Mouse (Mus musculus) embryonic facial prominence, embryonic 10.5 days (tissue): ENCODE data around the gene Pip5k1c. TPM values are rescaled to one million over a fixed set of nuclear protein-coding genes. Genes with fewer than 3 reads are reported as not detected.

Experiments
- DNase-seq: peaks from one replicate; pipeline ENCODE4 v3.0.0-alpha.2; 2017; ENCODE audit warnings: low spot score
- H3K27ac ChIP-seq: fragments of 300-500 bp; sonication (generic); replicated peaks from 2 replicates; pipeline ENCODE4 v1.5.1; 2016; ENCODE audit warnings: mild to moderate bottlenecking
- H3K27me3 ChIP-seq: fragments of 300-500 bp; sonication (generic); replicated peaks from 2 replicates; pipeline ENCODE4 v1.6.1; 2016; ENCODE audit warnings: low read depth, mild to moderate bottlenecking; ENCODE audit not compliant: poor library complexity, severe bottlenecking
- H3K36me3 ChIP-seq: fragments of 300-500 bp; sonication (generic); replicated peaks from 2 replicates; pipeline ENCODE4 v1.6.1; 2016; ENCODE audit warnings: mild to moderate bottlenecking, moderate library complexity
- H3K4me1 ChIP-seq: fragments of 300-500 bp; sonication (generic); 2 replicates; pipeline ENCODE4 v1.6.1; 2016
- H3K4me3 ChIP-seq: fragments of 300-500 bp; sonication (generic); 2 replicates; pipeline ENCODE4 v1.5.1; 2016; ENCODE audit warnings: mild to moderate bottlenecking, moderate library complexity
- H3K9me3 ChIP-seq: fragments of 300-500 bp; sonication (generic); 2 replicates; pipeline ENCODE4 v1.6.1; 2016; ENCODE audit warnings: mild to moderate bottlenecking
- WGBS: fragments of 180-500 bp; shearing (Covaris S2); methylation state at CpG from one replicate; pipeline ENCODE4 v1.1.7; 2016; 5-methylcytosine and 5-hydroxymethylcytosine counted together
- microRNA-seq: library from miRNA; unstranded; fragments of <30 nt; microRNA quantifications from one replicate; pipeline ENCODE4, GENCODE M21; 2017
- polyA plus RNA-seq: library from polyadenylated mRNA; unstranded; fragments of >200 nt; fragmentation: Nextera tagmentation; extraction: Ambion mirVana; gene quantifications from 2 replicates; pipeline ENCODE4 v1.2.1, GENCODE M21; 2016

The Pip5k1c gene
- polyA plus RNA-seq, 1 experiment from 2014 or later: 72.2 TPM

GRCm38 (mm10) chr10:81363436-81364346 lies 70.9 kb downstream of the Pip5k1c start:
- Histone ChIP-seq H3K4me3 (peak overlapping the region; percentile 54), H3K27me3 (peaks cover 57% of the 10 kb centered on the region), H3K9me3 (no peaks in the 10 kb centered on the region), H3K36me3 (peaks cover 60% of the 10 kb centered on the region), H3K4me1 (peaks cover 85% of the 10 kb centered on the region), H3K27ac (peak overlapping the region; percentile 66)
- 8% methylated on average over 54 of the region's 54 CpGs for WGBS
- no peak for DNase-seq

GRCm38 (mm10) chr10:81364666-81365065 lies 71.9 kb downstream of the Pip5k1c start:
- Histone ChIP-seq H3K4me3 (peak overlapping the region; percentile 54), H3K27me3 (peaks cover 48% of the 10 kb centered on the region), H3K27ac (no peak overlapping the region)

GRCm38 (mm10) chr10:81365073-81365472 lies 72.3 kb downstream of the Pip5k1c start:
- H3K36me3 ChIP-seq: peaks cover 72% of the 10 kb centered on the region
- 43% methylated on average over 4 of the region's 4 CpGs for WGBS
- peak overlapping the region; percentile 54 for H3K4me3 ChIP-seq
- H3K27me3 ChIP-seq: peaks cover 44% of the 10 kb centered on the region
- no peaks in the 10 kb centered on the region for H3K9me3 ChIP-seq
- peaks cover 71% of the 10 kb centered on the region for H3K4me1 ChIP-seq
- H3K27ac ChIP-seq: peak overlapping the region; percentile 26; the same call in 1 of the 2 replicates
- no peak for DNase-seq

More at GRCm38 (mm10) chr10:81364666-81365065, 71.9 kb downstream of the Pip5k1c start:
- no peak for DNase-seq
- Histone ChIP-seq H3K36me3 (peaks cover 70% of the 10 kb centered on the region), H3K4me1 (peaks cover 76% of the 10 kb centered on the region), H3K9me3 (no peaks in the 10 kb centered on the region)
- WGBS: 13% methylated on average over 28 of the region's 28 CpGs

- Histone ChIP-seq H3K27me3 (peaks cover 44% of the 10 kb centered on the region), H3K36me3 (peaks cover 75% of the 10 kb centered on the region), H3K4me1 (peaks cover 63% of the 10 kb centered on the region), H3K4me3 (peak within 1 kb of the TSS; percentile 54), H3K9me3 (no peaks in the 10 kb centered on the region), H3K27ac (peak within 1 kb of the TSS; percentile 26; the same call in 1 of the 2 replicates)
- peak; percentile 62 for DNase-seq
- 23% methylated on average over 12 of the region's 12 CpGs for WGBS
Observed at GRCm38 (mm10) chr10:81365672-81366476, 73.1 kb downstream of the Pip5k1c start, which contains the start of gene 4930404N11Rik. TSS of gene 4930404N11Rik (minus strand) at chr10:81365816.

- H3K9me3 ChIP-seq: no peaks in the 10 kb centered on the region
- H3K27me3 ChIP-seq: peaks cover 43% of the 10 kb centered on the region
- H3K36me3 ChIP-seq: peaks cover 76% of the 10 kb centered on the region
- H3K27ac ChIP-seq: no peak overlapping the region
- H3K4me3 ChIP-seq: no peak overlapping the region
- DNase-seq: no peak
- peaks cover 56% of the 10 kb centered on the region for H3K4me1 ChIP-seq
- WGBS: 82% methylated on average over 6 of the region's 6 CpGs
Observed at GRCm38 (mm10) chr10:81366477-81367206, 73.9 kb downstream of the Pip5k1c start.

- H3K4me3 ChIP-seq: no peak overlapping the region
- DNase-seq: no peak
- no peaks in the 10 kb centered on the region for H3K9me3 ChIP-seq
- 89% methylated on average over 6 of the region's 6 CpGs for WGBS
- peaks cover 51% of the 10 kb centered on the region for H3K4me1 ChIP-seq
- H3K27me3 ChIP-seq: peaks cover 38% of the 10 kb centered on the region
- H3K36me3 ChIP-seq: peaks cover 77% of the 10 kb centered on the region
- H3K27ac ChIP-seq: no peak overlapping the region
Observed at GRCm38 (mm10) chr10:81367207-81367495, 74.4 kb downstream of the Pip5k1c start.

Small RNA genes lying within 50 kb of the gene (microRNA-seq; reads per million reads assigned to microRNA genes)
- gene Mir3057: 11.9 reads per million, percentile 22 among the genes with 10 or more reads in this experiment

Other genes starting within 250 kb of the Pip5k1c start
- gene Sgta, start 232.8 kb upstream of the Pip5k1c start, polyA plus RNA-seq: 289 and 290 TPM in 2 replicates
- 102 and 109 TPM in 2 replicates for gene Thop1, start 222.9 kb upstream of the Pip5k1c start, polyA plus RNA-seq
- gene Creb3l3, start 194.1 kb upstream of the Pip5k1c start, polyA plus RNA-seq: 0.60 TPM in 1 of 2 replicates, not detected in the other
- gene Map2k2, start 187.0 kb upstream of the Pip5k1c start, polyA plus RNA-seq: 222 and 225 TPM in 2 replicates
- 10.4 and 11.7 TPM in 2 replicates for gene Zbtb7a, start 157.7 kb upstream of the Pip5k1c start, polyA plus RNA-seq
- gene Pias4, start 125.0 kb upstream of the Pip5k1c start, polyA plus RNA-seq: 62.2 and 66.3 TPM in 2 replicates
- gene Eef2, start 116.3 kb upstream of the Pip5k1c start, polyA plus RNA-seq: 564 and 572 TPM in 2 replicates
- gene Dapk3, start 110.0 kb upstream of the Pip5k1c start, polyA plus RNA-seq: 51.5 and 53.2 TPM in 2 replicates
- gene 4930442H23Rik, start 109.1 kb upstream of the Pip5k1c start, polyA plus RNA-seq: not detected in 2 replicates
- gene Nmrk2, start 90.9 kb upstream of the Pip5k1c start, polyA plus RNA-seq: not detected in 2 replicates
- 2.5 and 3.6 TPM in 2 replicates for gene Atcay, start 62.1 kb upstream of the Pip5k1c start, polyA plus RNA-seq
- gene Zfr2, start 59.8 kb upstream of the Pip5k1c start, polyA plus RNA-seq: 3.5 and 4.6 TPM in 2 replicates
- gene Matk, start 40.0 kb upstream of the Pip5k1c start, polyA plus RNA-seq: 3.6 and 3.7 TPM in 2 replicates
- 223 and 237 TPM in 2 replicates for gene Mrpl54, start 26.0 kb upstream of the Pip5k1c start, polyA plus RNA-seq
- gene Apba3, start 26.0 kb upstream of the Pip5k1c start, polyA plus RNA-seq: 57.2 and 57.5 TPM in 2 replicates
- gene Tjp3, start 1.4 kb upstream of the Pip5k1c start, polyA plus RNA-seq: 8.9 and 9.0 TPM in 2 replicates
- gene Cactin, start 28.1 kb downstream of the Pip5k1c start, polyA plus RNA-seq: 52.3 and 54.3 TPM in 2 replicates
- gene Tbxa2r, start 35.8 kb downstream of the Pip5k1c start, polyA plus RNA-seq: 3.1 and 3.6 TPM in 2 replicates
- gene Gipc3, start 50.3 kb downstream of the Pip5k1c start, polyA plus RNA-seq: not detected in 2 replicates
- gene Hmg20b, start 57.5 kb downstream of the Pip5k1c start, polyA plus RNA-seq: 114 and 122 TPM in 2 replicates
- 7.8 and 8.3 TPM in 2 replicates for gene Mfsd12, start 64.5 kb downstream of the Pip5k1c start, polyA plus RNA-seq
- gene 4930404N11Rik, start 72.9 kb downstream of the Pip5k1c start, polyA plus RNA-seq: 0.47 and 0.76 TPM in 2 replicates
- gene Fzr1, start 85.6 kb downstream of the Pip5k1c start, polyA plus RNA-seq: 134 and 142 TPM in 2 replicates
- gene Dohh, start 91.5 kb downstream of the Pip5k1c start, polyA plus RNA-seq: 105 and 109 TPM in 2 replicates
- 2.7 TPM in 2 replicates for gene Gm48551, start 91.5 kb downstream of the Pip5k1c start, polyA plus RNA-seq
- 1.8 and 3.1 TPM in 2 replicates for gene Gm48552, start 96.0 kb downstream of the Pip5k1c start, polyA plus RNA-seq
- 2.0 and 2.8 TPM in 2 replicates for gene Smim24, start 100.1 kb downstream of the Pip5k1c start, polyA plus RNA-seq
- gene Nfic, start 162.7 kb downstream of the Pip5k1c start, polyA plus RNA-seq: 12.5 and 20.2 TPM in 2 replicates
- gene Celf5, start 189.7 kb downstream of the Pip5k1c start, polyA plus RNA-seq: 1.2 and 2.3 TPM in 2 replicates
- 85.2 and 94.3 TPM in 2 replicates for gene Ncln, start 203.4 kb downstream of the Pip5k1c start, polyA plus RNA-seq
- gene S1pr4, start 207.2 kb downstream of the Pip5k1c start, polyA plus RNA-seq: 0.28 and 0.51 TPM in 2 replicates
- 1.2 and 1.3 TPM in 2 replicates for gene Gna15, start 231.3 kb downstream of the Pip5k1c start, polyA plus RNA-seq